Mouse (Mus musculus) lung, embryonic 16.5 days (tissue): ENCODE measurements around the gene Ccdc84. TPM values are rescaled to one million over a fixed set of nuclear protein-coding genes. Genes with fewer than 3 reads are reported as not detected.
"Not testable (repeated sequence)": the region's sequence is repeated elsewhere in the genome, so short reads cannot be mapped to it uniquely, and the experiment has no call there.

Experiments
- ATAC-seq: fragments of 200-750 bp; cut with Nextera tagmentation; 2 replicates; pipeline ENCODE4 v1.8.0; 2017; ENCODE audit warnings: low read depth, mild to moderate bottlenecking, moderate library complexity
- H3K27ac ChIP-seq: fragments of 300-500 bp; sonication (generic); 2 replicates; pipeline ENCODE4 v1.5.1; 2014; ENCODE audit warnings: mild to moderate bottlenecking, control low read depth, low read length
- H3K27me3 ChIP-seq: fragments of 300-500 bp; sonication (generic); 2 replicates; pipeline ENCODE4 v1.6.1; 2014; ENCODE audit warnings: low read depth, low read length, mixed read lengths; ENCODE audit not compliant: control insufficient read depth, insufficient read depth
- H3K36me3 ChIP-seq: fragments of 300-500 bp; sonication (generic); 2 replicates; pipeline ENCODE4 v1.6.1; 2014; ENCODE audit warnings: low read length; ENCODE audit not compliant: control insufficient read depth, insufficient read depth
- H3K4me1 ChIP-seq: fragments of 300-500 bp; sonication (generic); replicated peaks from 2 replicates; pipeline ENCODE4 v1.6.1; 2014; ENCODE audit warnings: low read length, mixed read lengths; ENCODE audit not compliant: control insufficient read depth, insufficient read depth
- H3K4me2 ChIP-seq: fragments of 300-500 bp; sonication (generic); 2 replicates; pipeline ENCODE4 v1.6.1; 2014; ENCODE audit warnings: low read depth, low read length, control low read depth
- H3K4me3 ChIP-seq: fragments of 300-500 bp; sonication (generic); 2 replicates; pipeline ENCODE4 v1.5.1; 2014; ENCODE audit warnings: mild to moderate bottlenecking, low read length, control low read depth
- H3K9ac ChIP-seq: fragments of 300-500 bp; sonication (generic); 2 replicates; pipeline ENCODE4 v1.6.1; 2014; ENCODE audit warnings: low read length, control low read depth
- H3K9me3 ChIP-seq: fragments of 300-500 bp; sonication (generic); 2 replicates; pipeline ENCODE4 v1.6.1; 2016; ENCODE audit warnings: low read length; ENCODE audit not compliant: control insufficient read depth
- WGBS: fragments of 180-500 bp; shearing (Covaris S2); extraction: QIAGEN DNeasy Blood & Tissue Kit; methylation state at CpG from one replicate; pipeline ENCODE4 v1.1.7; 2014; 5-methylcytosine and 5-hydroxymethylcytosine counted together
- polyA plus RNA-seq: library from polyadenylated mRNA; unstranded; fragments of >200 nt; fragmentation: Nextera tagmentation; extraction: Ambion mirVana; gene quantifications from 2 replicates; pipeline ENCODE4 v1.2.1, GENCODE M21; 2015

Gene Ccdc84
- polyA plus RNA-seq, 1 experiment from 2014 or later: 32.5 TPM

GRCm38 (mm10) chr9:44379054-44379834 lies 39.1 kb downstream of the Ccdc84 start, which contains the start of gene Hyou1:
Hyou1 (plus strand) TSS chr9:44379490.
- peak within 1 kb of the TSS; percentile 95 for H3K4me2 ChIP-seq
- peaks cover 17% of the 10 kb centered on the region for H3K36me3 ChIP-seq
- H3K4me1 ChIP-seq: peaks cover 14% of the 10 kb centered on the region
- peak within 1 kb of the TSS; percentile 91 for H3K9ac ChIP-seq
- peak within 1 kb of the TSS; percentile 87 for H3K27ac ChIP-seq
- under 1% methylated on average over 83 of the region's 83 CpGs for WGBS
- H3K27me3 ChIP-seq: no peaks in the 10 kb centered on the region
- peak; percentile 99 for ATAC-seq
- no peaks in the 10 kb centered on the region for H3K9me3 ChIP-seq
- peak within 1 kb of the TSS; percentile 87 for H3K4me3 ChIP-seq

GRCm38 (mm10) chr9:44378153-44378730 lies 40.1 kb downstream of the Ccdc84 start:
- Histone ChIP-seq H3K27me3 (no peaks in the 10 kb centered on the region), H3K9me3 (no peaks in the 10 kb centered on the region), H3K36me3 (peaks cover 13% of the 10 kb centered on the region), H3K27ac (no peak overlapping the region), H3K4me2 (peak overlapping the region; percentile 78), H3K9ac (peak overlapping the region; percentile 82), H3K4me1 (peaks cover 14% of the 10 kb centered on the region), H3K4me3 (peak overlapping the region; percentile 87)
- 76% methylated on average over 5 of the region's 5 CpGs for WGBS
- no peak for ATAC-seq

- H3K36me3 ChIP-seq, H3K4me2 ChIP-seq, H3K4me3 ChIP-seq, H3K9me3 ChIP-seq, ATAC-seq, H3K9ac ChIP-seq, H3K27ac ChIP-seq, H3K27me3 ChIP-seq: not testable (repeated sequence)
- peaks cover 14% of the 10 kb centered on the region for H3K4me1 ChIP-seq
- WGBS: 80% methylated on average over 2 of the region's 2 CpGs
Observed at GRCm38 (mm10) chr9:44377335-44377734, 41.0 kb downstream of the Ccdc84 start.

- WGBS: 81% methylated on average over 6 of the region's 6 CpGs
- H3K4me3 ChIP-seq: no peak overlapping the region
- H3K27ac ChIP-seq: no peak overlapping the region
- H3K9ac ChIP-seq: no peak overlapping the region
- H3K27me3 ChIP-seq: no peaks in the 10 kb centered on the region
- H3K4me2 ChIP-seq: no peak overlapping the region
- no peaks in the 10 kb centered on the region for H3K36me3 ChIP-seq
- ATAC-seq: no peak
- peaks cover 14% of the 10 kb centered on the region for H3K4me1 ChIP-seq
- H3K9me3 ChIP-seq: no peaks in the 10 kb centered on the region
Observed at GRCm38 (mm10) chr9:44376141-44376540, 42.2 kb downstream of the Ccdc84 start.

GRCm38 (mm10) chr9:44373386-44373785 lies 45.0 kb downstream of the Ccdc84 start:
- no peak for ATAC-seq
- H3K36me3 ChIP-seq: no peaks in the 10 kb centered on the region
- H3K4me2 ChIP-seq: no peak overlapping the region

GRCm38 (mm10) chr9:44364480-44364879 lies 53.9 kb downstream of the Ccdc84 start:
- no peaks in the 10 kb centered on the region for H3K27me3 ChIP-seq
- H3K4me2 ChIP-seq: no peak overlapping the region
- H3K9me3 ChIP-seq: no peaks in the 10 kb centered on the region
- ATAC-seq: no peak
- no peak overlapping the region for H3K27ac ChIP-seq
- 63% methylated on average over 3 of the region's 3 CpGs for WGBS
- H3K4me3 ChIP-seq: no peak overlapping the region
- H3K4me1 ChIP-seq: peaks cover 5% of the 10 kb centered on the region
- no peaks in the 10 kb centered on the region for H3K36me3 ChIP-seq
- no peak overlapping the region for H3K9ac ChIP-seq

More at GRCm38 (mm10) chr9:44373386-44373785, 45.0 kb downstream of the Ccdc84 start:
- Histone ChIP-seq H3K27me3 (no peaks in the 10 kb centered on the region), H3K27ac (no peak overlapping the region), H3K9me3 (no peaks in the 10 kb centered on the region), H3K4me3 (no peak overlapping the region), H3K9ac (no peak overlapping the region), H3K4me1 (peaks cover 2% of the 10 kb centered on the region; the same call in 1 of the 2 replicates)

GRCm38 (mm10) chr9:44361931-44362330 lies 56.4 kb downstream of the Ccdc84 start:
- Histone ChIP-seq H3K27ac (peak overlapping the region; percentile 43; the same call in 1 of the 2 replicates), H3K4me3 (peak overlapping the region; percentile 90), H3K4me2 (peak overlapping the region; percentile 68), H3K9ac (peak overlapping the region; percentile 55)
- H3K36me3 ChIP-seq, H3K4me1 ChIP-seq, H3K9me3 ChIP-seq, H3K27me3 ChIP-seq: not testable (repeated sequence)
- 35% methylated on average over 4 of the region's 4 CpGs for WGBS
- peak; percentile 56 for ATAC-seq

- WGBS: under 1% methylated on average over 44 of the region's 44 CpGs
- Histone ChIP-seq H3K27ac (peak within 1 kb of the TSS; percentile 72), H3K4me3 (peak within 1 kb of the TSS; percentile 90), H3K4me1 (peaks cover 5% of the 10 kb centered on the region), H3K9ac (peak within 1 kb of the TSS; percentile 85), H3K9me3 (no peaks in the 10 kb centered on the region), H3K36me3 (peaks cover 7% of the 10 kb centered on the region), H3K27me3 (no peaks in the 10 kb centered on the region), H3K4me2 (peak within 1 kb of the TSS; percentile 81)
- peak; percentile 98 for ATAC-seq
Observed at GRCm38 (mm10) chr9:44361190-44361917, 57.0 kb downstream of the Ccdc84 start, which contains the start of gene Vps11. Vps11 (minus strand) TSS chr9:44361670.
